Mouse (Mus musculus) erythroblast, embryonic 14.5 days (primary cell): ENCODE data around the gene Rgcc.

Source experiments
- GATA1 ChIP-seq: IDR thresholded peaks from 2 replicates; pipeline ENCODE4 v1.6.1; 2012; ENCODE audit warnings: low read length, inconsistent platforms, mixed read lengths
- TAL1 ChIP-seq: IDR thresholded peaks from 3 replicates; pipeline ENCODE4 v1.6.1; 2012; ENCODE audit warnings: low read length, inconsistent platforms, mixed read lengths

GRCm38 (mm10) chr14:79244571-79244970 lies 56.9 kb downstream of the Rgcc start:
- TF ChIP-seq GATA1 (no peak), TAL1 (no peak)
